Mouse (Mus musculus) ovary, adult 18-20 months (tissue): ENCODE measurements at regions not wholly inside any gene's neighbourhood (a gene's known extent, or its start where the extent isn't known, plus 50 kb on each side); places are given as distances from the start of the nearest gene placed in this dataset.

Experiments
- DNase-seq: peaks from one replicate; pipeline ENCODE4 v3.0.0; 2022; ENCODE audit warnings: low spot score, mixed read lengths

DNA sequence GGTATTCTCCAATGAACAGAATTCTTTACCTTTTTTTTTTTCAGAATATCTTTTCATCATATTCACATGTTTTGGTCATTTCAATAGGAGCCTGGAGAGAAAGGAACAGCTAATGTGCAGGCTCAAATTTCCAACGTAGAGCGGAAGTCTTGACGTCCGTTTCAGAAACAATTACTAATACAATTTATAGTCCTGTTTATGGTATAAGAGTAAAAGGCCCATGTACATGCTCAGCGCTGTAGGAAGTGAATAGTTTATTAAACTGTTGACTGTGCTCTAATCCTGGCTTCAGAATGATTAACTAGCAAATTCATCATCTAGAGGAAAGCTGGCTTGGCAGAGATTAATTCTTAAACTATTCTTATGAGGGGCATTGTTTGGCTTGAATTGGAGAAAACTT, 142.1 kb downstream of the Pik3r1 start:
- no peak for DNase-seq

GRCm38 (mm10) chr13:101624179-101624581, 143.8 kb downstream of the Pik3r1 start:
- DNase-seq, result no peak

- no peak for DNase-seq
Observed at GRCm38 (mm10) chr13:101622649-101623048, 145.4 kb downstream of the Pik3r1 start.

DNA sequence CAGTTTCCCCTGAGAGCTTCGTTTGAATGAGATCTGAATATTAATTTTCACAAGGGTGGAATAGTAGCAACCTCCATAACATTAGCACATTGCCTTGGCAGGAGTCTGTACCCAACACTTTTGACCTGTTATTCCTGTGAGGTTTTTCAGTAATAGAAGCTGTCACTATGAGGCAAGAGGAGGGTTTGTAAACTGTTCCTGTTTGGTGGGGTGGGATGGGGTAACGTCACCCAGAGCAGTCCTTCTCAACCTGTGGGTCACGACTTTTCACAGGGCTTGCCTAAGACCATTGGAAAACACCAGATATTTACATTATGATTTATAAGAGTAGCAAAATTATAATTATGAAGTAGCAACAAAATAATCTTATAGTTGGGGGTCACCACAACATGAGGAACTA, 147.4 kb downstream of the Pik3r1 start:
- no peak for DNase-seq

DNA sequence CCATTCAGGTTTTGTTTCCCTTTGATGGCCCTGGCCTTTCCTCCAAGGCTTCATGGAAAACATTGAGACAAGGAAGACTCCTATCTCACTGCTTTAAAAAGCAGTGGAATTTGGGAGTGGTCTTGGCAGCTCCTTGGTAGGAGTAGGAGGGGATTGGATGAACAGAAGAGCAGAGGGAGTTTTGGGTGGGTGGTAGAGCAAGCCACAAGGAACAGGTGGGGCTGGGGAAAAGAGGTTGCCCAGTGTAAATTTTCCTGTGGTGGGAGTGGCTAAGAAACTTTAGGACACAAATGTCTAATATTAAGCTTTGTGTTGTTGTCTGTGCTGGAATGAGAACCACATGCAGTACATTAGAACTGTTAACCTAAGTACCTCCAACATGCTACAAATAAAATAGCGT, 148.9 kb downstream of the Pik3r1 start:
- no peak for DNase-seq

- no peak for DNase-seq
Observed at GRCm38 (mm10) chr13:101612786-101613185, 155.2 kb downstream of the Pik3r1 start.

- DNase-seq, result no peak
Observed at GRCm38 (mm10) chr13:101611725-101612124, 156.3 kb downstream of the Pik3r1 start.

DNA sequence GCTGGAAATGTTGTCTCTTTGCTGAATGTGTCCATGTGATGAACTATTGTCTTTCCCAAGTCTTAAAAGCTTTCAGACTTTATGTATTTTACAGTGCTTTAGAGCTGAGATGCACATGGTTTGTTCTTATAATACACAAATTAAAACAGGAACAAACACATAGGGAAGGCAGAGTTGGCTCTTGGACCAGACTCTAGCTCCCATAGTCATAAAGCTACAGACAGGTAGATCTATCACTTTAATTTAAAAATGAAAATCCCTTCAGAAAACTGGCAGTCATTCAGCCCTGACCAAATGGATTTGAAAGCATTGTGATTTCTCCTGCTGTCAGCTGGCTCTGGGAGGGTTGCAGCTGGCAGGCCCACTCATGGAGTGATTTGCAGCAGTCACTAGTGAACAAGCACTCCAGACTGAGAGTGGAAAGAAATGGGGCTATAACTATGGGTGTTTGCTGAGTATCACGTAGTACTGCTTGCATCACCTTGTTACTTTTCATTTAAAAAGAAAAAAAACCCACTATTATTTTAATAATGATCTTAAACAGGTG, 161.8 kb downstream of the Pik3r1 start:
- DNase-seq, result no peak

DNA sequence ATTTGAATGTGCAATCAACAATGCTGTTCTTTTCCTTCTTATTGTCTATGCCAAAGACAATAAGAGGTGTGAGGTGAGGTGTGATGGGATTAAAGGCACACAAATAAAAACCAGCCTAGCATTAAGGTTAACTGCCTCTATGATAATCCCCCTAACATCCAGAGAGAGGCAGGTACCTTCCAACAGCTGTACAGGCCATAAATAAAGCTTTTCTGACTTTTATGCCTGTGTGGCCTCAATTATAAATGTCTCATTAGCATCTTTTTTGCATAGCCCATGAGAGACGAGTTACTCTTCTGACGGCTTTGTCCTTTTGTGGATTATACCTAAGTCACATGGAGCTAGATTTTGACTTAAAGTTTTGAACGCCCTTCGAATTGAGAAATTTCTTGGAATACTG, 162.3 kb downstream of the Pik3r1 start:
- no peak for DNase-seq

GRCm38 (mm10) chr13:101605051-101605450, 163.0 kb downstream of the Pik3r1 start:
- DNase-seq, result no peak

- no peak for DNase-seq
Observed at GRCm38 (mm10) chr13:101598126-101598485, 169.9 kb downstream of the Pik3r1 start.

GRCm38 (mm10) chr13:101597243-101598125, 170.5 kb downstream of the Pik3r1 start:
- no peak for DNase-seq

- DNase-seq, result no peak
Observed at GRCm38 (mm10) chr13:101594511-101595175, 173.4 kb downstream of the Pik3r1 start.

GRCm38 (mm10) chr13:101592355-101592754, 175.7 kb downstream of the Pik3r1 start:
- DNase-seq, result no peak

- DNase-seq, result no peak
Observed at GRCm38 (mm10) chr13:101588905-101589304, 179.1 kb downstream of the Pik3r1 start.

DNA sequence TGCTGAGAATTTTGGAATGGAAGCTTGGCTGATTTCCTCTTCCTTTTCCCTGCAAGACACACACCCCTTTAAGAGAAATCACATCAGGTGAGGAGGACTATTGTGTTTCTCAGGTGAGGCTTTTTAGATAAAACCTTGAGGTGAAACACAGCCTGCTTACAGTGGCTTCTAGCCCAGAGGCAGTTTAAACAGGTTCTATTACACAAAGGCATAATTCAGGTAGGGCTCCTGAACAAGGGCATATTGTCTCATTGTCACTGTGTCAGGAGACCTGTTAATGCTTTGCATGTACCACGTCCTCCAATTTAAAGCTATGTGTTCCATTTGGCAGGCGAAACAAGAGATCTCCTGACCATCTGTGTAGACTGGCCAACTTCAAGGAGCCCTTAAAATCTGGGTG, 181.2 kb downstream of the Pik3r1 start:
- no peak for DNase-seq

DNA sequence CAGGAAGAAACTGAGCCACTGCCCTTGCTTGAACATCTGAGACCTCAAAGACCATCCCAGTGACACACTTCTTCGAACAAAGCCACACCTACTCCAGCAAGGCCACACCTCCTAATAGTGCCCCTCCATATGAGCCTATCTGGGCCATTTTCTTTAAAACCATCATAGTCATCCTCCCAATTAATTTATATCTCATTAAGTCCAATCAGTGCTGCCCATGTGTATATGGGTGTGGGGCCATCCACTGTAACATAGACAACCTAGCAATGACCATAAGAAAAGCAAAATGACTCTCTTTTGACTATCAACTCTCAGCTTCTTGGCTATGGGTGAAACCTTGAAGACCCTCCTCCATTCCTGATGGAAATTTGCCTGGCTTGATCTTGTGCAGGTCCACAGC, 191.5 kb downstream of the Pik3r1 start:
- no peak for DNase-seq

DNA sequence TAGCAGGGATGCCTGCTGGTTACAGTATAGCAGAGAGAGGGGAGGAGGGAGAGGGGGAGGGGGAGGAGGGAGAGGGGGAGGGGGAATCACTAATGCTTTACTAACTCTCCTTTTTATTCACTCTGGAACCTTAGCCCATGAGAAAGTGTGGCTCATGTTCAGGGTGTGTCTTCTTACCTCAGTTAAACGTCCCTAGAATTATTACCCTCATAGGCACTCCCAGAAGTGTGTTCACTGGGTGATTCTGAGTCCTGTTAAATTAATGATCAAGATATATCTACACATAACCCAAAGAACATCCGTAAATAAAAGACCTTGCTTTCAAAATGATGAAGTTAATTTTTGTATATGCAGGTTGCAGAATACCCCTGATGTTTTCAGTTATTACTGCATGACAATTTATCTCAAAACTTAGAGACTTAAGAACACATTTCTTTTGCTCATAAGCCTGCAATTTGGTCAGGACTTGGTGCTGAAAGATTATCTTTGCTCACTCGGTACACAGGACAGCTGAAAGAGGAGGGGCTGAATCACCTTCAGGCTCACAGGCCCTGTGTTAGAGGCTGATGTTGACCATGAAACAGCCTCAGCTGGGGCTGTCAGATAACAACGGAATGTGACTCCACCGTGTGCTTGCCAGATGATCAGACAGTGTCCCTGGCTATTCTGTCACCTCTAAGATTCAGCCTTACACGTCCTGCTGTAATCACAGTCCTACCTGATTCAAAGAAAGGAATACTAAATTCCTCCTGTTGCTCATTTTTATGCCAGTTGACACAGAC, 195.0 kb downstream of the Pik3r1 start:
- no peak for DNase-seq

DNA sequence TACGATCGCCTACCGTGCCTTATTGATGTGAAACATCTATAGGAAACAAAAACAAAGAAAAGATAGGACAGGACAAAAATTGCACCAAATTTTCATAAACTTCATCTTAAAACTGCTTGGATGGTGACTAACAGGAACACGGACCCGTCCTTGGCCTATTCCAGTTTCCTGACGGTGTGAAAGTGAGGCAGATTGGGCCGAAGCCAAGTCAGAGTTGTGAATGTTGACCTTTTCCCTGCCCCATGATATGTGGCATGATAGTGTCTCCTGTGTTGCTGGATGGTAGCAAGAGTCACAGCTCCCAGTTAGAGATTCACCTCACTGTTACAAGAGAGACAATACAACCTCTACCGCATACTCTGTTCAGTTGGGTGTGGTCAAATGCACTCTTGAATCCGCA, 195.8 kb downstream of the Pik3r1 start:
- no peak for DNase-seq

DNA sequence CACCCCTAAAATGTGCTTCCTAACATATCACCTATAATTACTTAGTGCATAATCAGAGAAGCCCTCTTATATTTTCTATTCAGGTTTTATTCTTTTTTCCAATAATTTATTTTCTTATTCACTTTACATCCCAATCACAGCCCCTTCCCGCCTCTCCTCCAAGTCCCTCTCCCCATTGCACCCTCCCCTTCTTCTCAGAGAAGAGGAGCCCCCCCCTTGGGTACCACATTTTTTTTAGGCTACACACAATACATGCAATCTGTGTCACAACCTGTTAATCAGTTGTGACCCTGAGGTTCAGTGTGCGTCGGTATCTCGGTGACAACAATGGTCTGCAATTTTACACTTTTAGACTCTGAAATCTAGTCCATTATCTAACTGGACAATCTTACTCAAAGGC, 198.0 kb downstream of the Pik3r1 start:
- no peak for DNase-seq

- DNase-seq, result no peak
Observed at GRCm38 (mm10) chr13:101568985-101569631, 198.9 kb downstream of the Pik3r1 start.

DNA sequence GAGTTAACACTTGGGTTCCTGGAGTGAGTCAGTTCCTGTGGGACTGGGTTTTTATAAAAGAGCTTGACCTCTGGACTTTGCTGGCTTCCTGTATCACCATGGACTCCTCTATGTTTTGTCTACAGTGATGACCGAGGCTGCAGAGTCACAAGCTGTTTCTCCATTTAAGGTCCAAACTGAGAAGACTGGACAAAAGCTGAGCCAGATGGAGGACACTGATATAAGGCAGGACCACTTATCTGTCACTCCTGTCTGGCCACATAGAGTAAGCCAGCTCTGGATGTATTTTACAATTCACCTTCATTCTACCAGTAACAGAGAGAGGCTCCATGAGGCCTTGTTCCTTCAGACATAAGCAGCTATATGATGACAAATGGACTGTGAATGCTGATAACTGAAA, 202.7 kb downstream of the Pik3r1 start:
- DNase-seq, result no peak
